Mouse (Mus musculus) ES-Bruce4 (cell line): ENCODE measurements around the gene Krt82. TPM values are rescaled to one million over a fixed set of nuclear protein-coding genes. Genes with fewer than 3 reads are reported as not detected.

Experiments
- H3K27ac ChIP-seq: 2 replicates; pipeline ENCODE4 v1.5.1; 2012; ENCODE audit warnings: low read length, inconsistent platforms; ENCODE audit not compliant: insufficient read depth
- H3K27me3 ChIP-seq: 2 replicates; pipeline ENCODE4 v1.6.1; 2012; ENCODE audit warnings: mild to moderate bottlenecking, low read length, inconsistent platforms; ENCODE audit not compliant: control insufficient read depth, poor library complexity, insufficient read depth, severe bottlenecking
- H3K36me3 ChIP-seq: 2 replicates; pipeline ENCODE4 v1.6.1; 2012; ENCODE audit warnings: inconsistent platforms, mild to moderate bottlenecking, low read length, moderate library complexity; ENCODE audit not compliant: control insufficient read depth, poor library complexity, insufficient read depth, severe bottlenecking
- H3K4me1 ChIP-seq: one replicate; pipeline ENCODE4 v1.8.1; 2011; ENCODE audit warnings: low read length; ENCODE audit not compliant: control insufficient read depth, insufficient read depth
- H3K4me3 ChIP-seq: 2 replicates; pipeline ENCODE4 v1.5.1; 2011; ENCODE audit warnings: low read depth, mild to moderate bottlenecking, low read length
- H3K9ac ChIP-seq: 2 replicates; pipeline ENCODE4 v1.6.1; 2012; ENCODE audit warnings: low read depth, mild to moderate bottlenecking, inconsistent platforms; ENCODE audit not compliant: poor library complexity, severe bottlenecking
- H3K9me3 ChIP-seq: replicated peaks from 2 replicates; pipeline ENCODE4 v1.6.1; 2012; ENCODE audit warnings: mild to moderate bottlenecking, low read length, inconsistent platforms; ENCODE audit not compliant: control insufficient read depth, poor library complexity, insufficient read depth, severe bottlenecking
- CTCF ChIP-seq: IDR thresholded peaks from one replicate; pipeline ENCODE4 v1.8.1; 2011; ENCODE audit warnings: low read depth, low read length
- EP300 ChIP-seq: IDR thresholded peaks from 2 replicates; pipeline ENCODE4 v1.6.1; 2011; ENCODE audit warnings: low read depth, low read length; ENCODE audit not compliant: insufficient read depth
- POLR2A ChIP-seq: IDR thresholded peaks from one replicate; pipeline ENCODE4 v1.8.1; 2011; ENCODE audit warnings: low read length; ENCODE audit not compliant: insufficient read depth
- polyA plus RNA-seq: library from polyadenylated mRNA; stranded (reverse); fragments of >200 nt; gene quantifications from 2 replicates; pipeline ENCODE4 v1.2.4, GENCODE M21; 2011; ENCODE audit warnings: low read depth; ENCODE audit not compliant: missing spikeins, insufficient read depth, insufficient read length

Gene Krt82
- polyA plus RNA-seq, 1 experiment: not detected

DNA sequence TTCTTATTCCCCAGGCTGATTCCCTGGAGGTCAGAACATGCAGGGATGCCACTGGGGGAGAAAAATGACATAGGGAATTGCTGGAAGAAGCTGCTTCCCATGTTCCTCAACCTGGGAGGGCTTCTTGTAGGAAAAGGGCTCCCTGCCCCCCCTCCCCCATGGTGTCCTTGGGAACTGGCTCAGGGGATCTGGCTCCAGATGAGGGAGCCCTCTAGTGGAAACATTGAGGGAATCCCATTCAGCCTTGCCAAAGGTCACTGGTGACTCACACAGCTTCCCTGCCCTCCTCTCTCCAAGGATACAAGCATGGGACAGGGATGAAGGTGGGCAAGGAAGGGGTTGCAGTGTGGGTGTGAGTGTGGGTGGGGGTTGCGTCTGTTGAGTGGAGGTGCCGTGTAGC lies 53.3 kb downstream of the Krt82 start:
- Histone ChIP-seq H3K9ac (no peak overlapping the region), H3K27ac (no peak overlapping the region), H3K9me3 (no peaks in the 10 kb centered on the region), H3K4me3 (no peak overlapping the region), H3K27me3 (no peaks in the 10 kb centered on the region), H3K4me1 (no peaks in the 10 kb centered on the region), H3K36me3 (no peaks in the 10 kb centered on the region)
- TF ChIP-seq POLR2A: no peak
- peak; percentile 66 for TF ChIP-seq CTCF

DNA sequence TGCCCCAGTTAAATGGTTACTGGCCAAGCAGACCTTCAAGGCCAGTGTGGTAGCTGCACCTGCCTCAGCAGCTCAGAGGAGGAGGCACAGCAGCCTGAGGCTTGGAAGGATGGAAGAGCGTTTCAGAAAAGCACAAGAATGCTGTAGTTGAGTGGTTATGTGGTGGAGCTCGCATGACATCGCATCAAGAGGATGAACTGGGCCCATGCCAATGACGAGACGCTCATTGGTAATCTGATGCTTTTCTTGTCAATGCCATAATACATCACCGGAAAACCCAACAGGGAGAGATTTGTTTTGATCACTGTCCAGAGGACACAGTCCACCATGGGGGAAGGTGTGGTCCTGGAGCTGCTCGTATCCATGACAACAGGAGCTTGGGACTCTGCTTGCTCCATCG lies 55.2 kb downstream of the Krt82 start:
- Histone ChIP-seq H3K27ac (no peak overlapping the region), H3K27me3 (no peaks in the 10 kb centered on the region), H3K9ac (no peak overlapping the region), H3K4me3 (no peak overlapping the region), H3K4me1 (no peaks in the 10 kb centered on the region), H3K36me3 (no peaks in the 10 kb centered on the region), H3K9me3 (no peaks in the 10 kb centered on the region)
- TF ChIP-seq POLR2A: no peak
- no peak for TF ChIP-seq CTCF
- TF ChIP-seq EP300: no peak

DNA sequence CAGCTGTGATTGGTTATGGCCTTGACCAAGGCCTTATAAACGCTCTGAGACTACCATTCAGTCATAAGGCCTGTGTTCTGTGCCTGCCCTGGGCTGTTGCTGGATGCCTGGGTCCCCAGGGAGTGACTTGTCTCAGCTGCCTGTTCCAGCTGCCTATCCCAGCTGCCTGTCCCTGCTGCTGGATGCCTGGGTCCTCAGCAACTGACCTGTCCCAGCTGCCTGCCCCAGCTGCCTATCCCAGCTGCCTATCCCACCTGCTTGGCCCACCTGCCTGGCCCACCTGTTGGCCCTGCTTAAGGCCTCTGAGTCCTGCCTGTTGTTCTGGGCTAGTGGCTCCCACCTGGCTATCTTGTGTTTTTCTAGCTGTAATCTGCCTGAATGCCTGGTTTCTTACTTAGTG lies 56.3 kb downstream of the Krt82 start:
- Histone ChIP-seq H3K27ac (no peak overlapping the region), H3K9me3 (no peaks in the 10 kb centered on the region), H3K9ac (no peak overlapping the region), H3K4me1 (no peaks in the 10 kb centered on the region), H3K27me3 (no peaks in the 10 kb centered on the region), H3K36me3 (no peaks in the 10 kb centered on the region), H3K4me3 (no peak overlapping the region)
- no peak for TF ChIP-seq EP300
- TF ChIP-seq CTCF: no peak

DNA sequence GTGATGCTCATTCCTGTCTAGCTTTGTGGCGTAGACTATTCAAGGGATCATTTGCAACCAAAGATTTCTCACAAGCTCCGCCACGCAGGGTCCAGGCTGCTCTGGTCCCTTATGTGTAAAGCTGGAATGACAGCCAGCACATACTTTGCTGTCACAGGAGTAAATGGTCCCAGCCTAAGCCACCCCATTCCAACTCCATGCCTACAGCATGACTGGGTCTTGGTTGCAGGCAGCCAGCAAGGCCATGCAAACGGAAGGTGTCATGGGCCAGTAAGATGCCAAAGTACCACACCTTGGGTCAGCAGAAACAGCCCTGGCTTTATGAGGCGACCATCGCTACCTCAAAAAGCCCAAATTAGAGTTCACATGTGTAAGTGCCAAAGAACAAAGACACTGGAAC lies 56.8 kb downstream of the Krt82 start:
- H3K27me3 ChIP-seq: no peaks in the 10 kb centered on the region
- no peak overlapping the region for H3K27ac ChIP-seq
- H3K4me1 ChIP-seq: no peaks in the 10 kb centered on the region
- no peaks in the 10 kb centered on the region for H3K36me3 ChIP-seq
- no peak overlapping the region for H3K4me3 ChIP-seq
- TF ChIP-seq POLR2A (no peak), CTCF (no peak), EP300 (no peak)
- no peaks in the 10 kb centered on the region for H3K9me3 ChIP-seq
- no peak overlapping the region for H3K9ac ChIP-seq

DNA sequence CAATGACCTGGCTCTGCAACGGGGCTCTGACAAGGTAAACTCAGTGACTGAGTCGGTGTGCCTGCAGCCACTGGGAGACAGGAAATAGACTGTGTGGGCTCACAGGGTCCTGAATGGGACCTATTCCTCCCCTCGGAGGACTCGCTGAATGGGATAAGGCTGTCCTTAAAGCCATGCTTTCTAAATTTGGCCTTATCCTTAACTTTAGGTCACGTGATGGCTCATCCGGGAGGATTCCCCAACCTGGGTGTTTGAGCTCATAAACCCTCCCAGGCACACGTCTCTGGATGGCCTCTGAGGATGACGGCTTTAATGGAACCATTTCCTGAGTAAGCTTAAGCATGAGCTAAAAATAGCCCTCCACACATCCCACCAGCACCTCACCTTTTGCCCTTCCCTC lies 57.7 kb downstream of the Krt82 start:
- no peak overlapping the region for H3K9ac ChIP-seq
- TF ChIP-seq POLR2A: no peak
- TF ChIP-seq EP300: no peak
- TF ChIP-seq CTCF: no peak
- H3K27ac ChIP-seq: no peak overlapping the region
- H3K4me3 ChIP-seq: no peak overlapping the region
- no peaks in the 10 kb centered on the region for H3K27me3 ChIP-seq
- H3K36me3 ChIP-seq: no peaks in the 10 kb centered on the region
- H3K9me3 ChIP-seq: no peaks in the 10 kb centered on the region
- H3K4me1 ChIP-seq: no peaks in the 10 kb centered on the region

DNA sequence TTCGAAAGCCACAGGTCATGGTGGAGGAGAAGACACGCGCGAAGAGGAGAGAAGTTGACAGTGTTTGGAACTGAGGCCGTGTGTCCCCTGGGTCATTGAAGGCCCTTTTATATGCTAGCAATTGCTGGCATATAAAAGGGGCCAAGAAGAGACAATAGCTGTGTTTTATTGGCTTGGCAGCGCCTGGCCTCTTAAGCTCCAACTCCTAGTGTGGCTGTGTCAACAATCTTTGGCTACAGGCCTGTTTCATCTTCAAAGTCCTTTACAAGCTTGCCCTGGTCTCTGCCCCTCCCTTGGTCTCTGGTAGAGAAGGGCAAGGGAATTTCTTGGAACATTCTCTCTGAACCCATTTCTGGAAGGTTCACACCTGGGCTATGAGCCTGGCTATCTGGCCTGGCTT lies 59.0 kb downstream of the Krt82 start, which contains the start of gene Krt83:
Krt83 (minus strand) TSS at position 82 of the 400 bp plus-strand sequence.
- Histone ChIP-seq H3K9me3 (no peaks in the 10 kb centered on the region), H3K27me3 (no peaks in the 10 kb centered on the region), H3K4me3 (no peak within 1 kb of the TSS), H3K9ac (no peak within 1 kb of the TSS), H3K4me1 (no peaks in the 10 kb centered on the region), H3K36me3 (no peaks in the 10 kb centered on the region), H3K27ac (no peak within 1 kb of the TSS)
- TF ChIP-seq CTCF (no peak), POLR2A (no peak), EP300 (no peak)

Other genes starting within 250 kb of the Krt82 start
- gene Krt80, start 180.5 kb downstream of the Krt82 start, polyA plus RNA-seq: 1.1 and 1.6 TPM in 2 replicates
- gene Krt7, start 139.6 kb downstream of the Krt82 start, polyA plus RNA-seq: 30.7 and 36.4 TPM in 2 replicates
- not detected in 2 replicates for gene Krt87, start 111.9 kb downstream of the Krt82 start, polyA plus RNA-seq
- gene Krt88, start 102.9 kb downstream of the Krt82 start, polyA plus RNA-seq: not detected in 2 replicates
- gene Krt81, start 86.9 kb downstream of the Krt82 start, polyA plus RNA-seq: not detected in 2 replicates
- not detected in 2 replicates for gene Krt86, start 77.2 kb downstream of the Krt82 start, polyA plus RNA-seq
- not detected in 2 replicates for gene Krt83, start 59.2 kb downstream of the Krt82 start, polyA plus RNA-seq
- gene Gm49425, start 33.4 kb downstream of the Krt82 start, polyA plus RNA-seq: not detected in 2 replicates
- not detected in 2 replicates for gene Krt84, start 17.8 kb downstream of the Krt82 start, polyA plus RNA-seq
- gene Krt90, start 12.3 kb upstream of the Krt82 start, polyA plus RNA-seq: not detected in 2 replicates
- gene Krt75, start 23.2 kb upstream of the Krt82 start, polyA plus RNA-seq: not detected in 2 replicates
- gene Gm5414, start 77.5 kb upstream of the Krt82 start, polyA plus RNA-seq: not detected in 2 replicates
- not detected in 2 replicates for gene Gm5478, start 96.7 kb upstream of the Krt82 start, polyA plus RNA-seq
- not detected in 2 replicates for gene Krt6b, start 129.6 kb upstream of the Krt82 start, polyA plus RNA-seq
- gene Krt6a, start 143.6 kb upstream of the Krt82 start, polyA plus RNA-seq: not detected in 2 replicates
- not detected in 2 replicates for gene Krt5, start 162.2 kb upstream of the Krt82 start, polyA plus RNA-seq
- gene Krt71, start 192.4 kb upstream of the Krt82 start, polyA plus RNA-seq: not detected in 2 replicates
- not detected in 2 replicates for gene Krt72, start 235.8 kb upstream of the Krt82 start, polyA plus RNA-seq